Mouse (Mus musculus) spleen, adult 2 months (tissue): ENCODE measurements around the gene Adig.

Experiments used
- CTCF ChIP-seq: fragments of 200-500 bp; IDR thresholded peaks from 2 replicates; pipeline ENCODE4 v1.5.1; 2011; ENCODE audit warnings: mild to moderate bottlenecking, inconsistent platforms; ENCODE audit not compliant: insufficient read depth, insufficient read length, insufficient replicate concordance; ENCODE audit errors: extremely low read depth
- POLR2A ChIP-seq: fragments of 200-500 bp; IDR thresholded peaks from 2 replicates; pipeline ENCODE4 v1.6.1; 2011; ENCODE audit warnings: low read depth, low read length, inconsistent platforms

DNA sequence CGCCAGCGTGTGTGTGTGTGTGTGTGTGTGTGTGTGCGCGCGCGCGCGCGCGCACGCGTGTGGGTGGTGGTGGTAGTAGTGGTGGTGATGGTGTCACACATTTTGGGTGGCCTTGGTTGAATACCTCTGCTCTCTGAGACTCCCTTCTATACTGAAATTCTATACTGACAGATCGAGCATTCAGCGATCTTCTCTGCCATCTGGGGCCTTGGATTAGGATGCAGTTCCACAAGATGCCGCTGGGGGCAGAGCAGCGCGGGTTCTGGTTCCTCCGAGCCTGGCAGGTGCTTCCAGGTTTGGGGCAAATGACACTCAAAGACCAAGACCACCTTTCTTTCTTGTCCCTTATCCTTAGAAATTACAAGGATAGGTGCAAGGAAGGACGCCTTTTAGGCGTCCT lies 53.8 kb downstream of the Adig start:
- TF ChIP-seq CTCF (peak; percentile 86), POLR2A (no peak)
